Mouse (Mus musculus) liver, embryonic 13.5 days (tissue): ENCODE measurements around the gene Mr1. TPM values are rescaled to one million over a fixed set of nuclear protein-coding genes. Genes with fewer than 3 reads are reported as not detected.

Source experiments
- ATAC-seq: fragments of 200-750 bp; cut with Nextera tagmentation; 2 replicates; pipeline ENCODE4 v1.8.0; 2017; ENCODE audit warnings: low read depth, mild to moderate bottlenecking, moderate number of reproducible peaks, moderate library complexity
- DNase-seq: peaks from one replicate; pipeline ENCODE4 v3.0.0; 2022
- H3K27ac ChIP-seq: fragments of 300-500 bp; sonication (generic); 2 replicates; pipeline ENCODE4 v1.5.1; 2015; ENCODE audit warnings: moderate library complexity, mild to moderate bottlenecking, inconsistent platforms
- H3K27me3 ChIP-seq: fragments of 300-500 bp; sonication (generic); 2 replicates; pipeline ENCODE4 v1.6.1; 2015; ENCODE audit warnings: mild to moderate bottlenecking, inconsistent platforms
- H3K36me3 ChIP-seq: fragments of 300-500 bp; sonication (generic); 2 replicates; pipeline ENCODE4 v1.6.1; 2015; ENCODE audit warnings: mild to moderate bottlenecking, inconsistent platforms
- H3K4me1 ChIP-seq: fragments of 300-500 bp; sonication (generic); replicated peaks from 2 replicates; pipeline ENCODE4 v1.6.1; 2015; ENCODE audit warnings: inconsistent platforms
- H3K4me2 ChIP-seq: fragments of 300-500 bp; sonication (generic); 2 replicates; pipeline ENCODE4 v1.6.1; 2015; ENCODE audit warnings: inconsistent platforms, mild to moderate bottlenecking, moderate library complexity
- H3K4me3 ChIP-seq: fragments of 300-500 bp; sonication (generic); replicated peaks from 2 replicates; pipeline ENCODE4 v1.5.1; 2015; ENCODE audit warnings: mild to moderate bottlenecking, inconsistent platforms
- H3K9ac ChIP-seq: fragments of 300-500 bp; sonication (generic); 2 replicates; pipeline ENCODE4 v1.6.1; 2015; ENCODE audit warnings: mild to moderate bottlenecking, inconsistent platforms
- H3K9me3 ChIP-seq: fragments of 300-500 bp; sonication (generic); replicated peaks from 2 replicates; pipeline ENCODE4 v1.6.1; 2016; ENCODE audit warnings: inconsistent platforms
- WGBS: fragments of 180-500 bp; shearing (Covaris S2); methylation state at CpG from one replicate; pipeline ENCODE4 v1.1.7; 2015; ENCODE audit not compliant: insufficient replicate concordance; 5-methylcytosine and 5-hydroxymethylcytosine counted together
- polyA plus RNA-seq: library from polyadenylated mRNA; unstranded; fragments of >200 nt; fragmentation: Nextera tagmentation; extraction: Ambion mirVana; gene quantifications from 2 replicates; pipeline ENCODE4 v1.2.1, GENCODE M21; 2015

The Mr1 gene
- polyA plus RNA-seq, 1 experiment from 2014 or later, result 0.37 TPM

- no peaks in the 10 kb centered on the region for H3K9me3 ChIP-seq
- no peak for DNase-seq
- WGBS, result 69% methylated on average over 5 of the region's 5 CpGs
- no peak overlapping the region for H3K4me2 ChIP-seq
- H3K4me3 ChIP-seq, result no peak overlapping the region
- no peaks in the 10 kb centered on the region for H3K27me3 ChIP-seq
- H3K27ac ChIP-seq, result no peak overlapping the region
- no peak overlapping the region for H3K9ac ChIP-seq
- no peaks in the 10 kb centered on the region for H3K36me3 ChIP-seq
- H3K4me1 ChIP-seq, result no peaks in the 10 kb centered on the region
- ATAC-seq, result no peak
Observed at GRCm38 (mm10) chr1:155127429-155127934, 19.1 kb downstream of the Mr1 start.

- no peak for ATAC-seq
- no peaks in the 10 kb centered on the region for H3K4me1 ChIP-seq
- no peaks in the 10 kb centered on the region for H3K27me3 ChIP-seq
- H3K4me2 ChIP-seq, result no peak overlapping the region
- no peak for DNase-seq
- no peak overlapping the region for H3K27ac ChIP-seq
- H3K4me3 ChIP-seq, result no peak overlapping the region
- no peaks in the 10 kb centered on the region for H3K36me3 ChIP-seq
- WGBS, result 64% methylated on average over 5 of the region's 5 CpGs
- H3K9ac ChIP-seq, result no peak overlapping the region
- no peaks in the 10 kb centered on the region for H3K9me3 ChIP-seq
Observed at GRCm38 (mm10) chr1:155126716-155127115, 19.9 kb downstream of the Mr1 start.

- 82% methylated on average over 5 of the region's 5 CpGs for WGBS
- H3K4me1 ChIP-seq, result no peaks in the 10 kb centered on the region
- ATAC-seq (no peak), DNase-seq (no peak)
- H3K9ac ChIP-seq, result no peak overlapping the region
- no peak overlapping the region for H3K27ac ChIP-seq
- no peaks in the 10 kb centered on the region for H3K27me3 ChIP-seq
- H3K4me3 ChIP-seq, result no peak overlapping the region
- H3K36me3 ChIP-seq, result no peaks in the 10 kb centered on the region
- no peaks in the 10 kb centered on the region for H3K9me3 ChIP-seq
- no peak overlapping the region for H3K4me2 ChIP-seq
Observed at GRCm38 (mm10) chr1:155124397-155124796, 22.2 kb downstream of the Mr1 start.

- Histone ChIP-seq H3K27ac (no peak overlapping the region), H3K36me3 (no peaks in the 10 kb centered on the region), H3K4me3 (no peak overlapping the region), H3K4me2 (no peak overlapping the region), H3K9ac (no peak overlapping the region), H3K27me3 (no peaks in the 10 kb centered on the region), H3K9me3 (no peaks in the 10 kb centered on the region), H3K4me1 (no peaks in the 10 kb centered on the region)
- WGBS, result 64% methylated on average over 21 of the region's 21 CpGs
- ATAC-seq, result no peak
- no peak for DNase-seq
Observed at GRCm38 (mm10) chr1:155121977-155122939, 24.4 kb downstream of the Mr1 start.

GRCm38 (mm10) chr1:155119719-155120118, 26.9 kb downstream of the Mr1 start:
- Histone ChIP-seq H3K9me3 (no peaks in the 10 kb centered on the region), H3K27ac (no peak overlapping the region), H3K36me3 (no peaks in the 10 kb centered on the region), H3K4me2 (no peak overlapping the region), H3K4me1 (no peaks in the 10 kb centered on the region), H3K27me3 (0 out of 2 replicates have a peak, but pooled peaks cover 3% of the 10 kb centered on the region), H3K9ac (no peak overlapping the region), H3K4me3 (no peak overlapping the region)
- no peak for DNase-seq
- 60% methylated on average over 1 of the region's 1 CpGs for WGBS
- ATAC-seq, result no peak

GRCm38 (mm10) chr1:155113946-155114345, 32.7 kb downstream of the Mr1 start:
- H3K27ac ChIP-seq, result no peak overlapping the region
- no peak overlapping the region for H3K4me3 ChIP-seq
- WGBS, result 12% methylated on average over 3 of the region's 3 CpGs
- DNase-seq (no peak), ATAC-seq (no peak)
- H3K9ac ChIP-seq, result no peak overlapping the region
- H3K9me3 ChIP-seq, result no peaks in the 10 kb centered on the region
- H3K4me2 ChIP-seq, result no peak overlapping the region
- peaks cover 17% of the 10 kb centered on the region for H3K27me3 ChIP-seq
- H3K4me1 ChIP-seq, result peaks cover 6% of the 10 kb centered on the region; the same call in 1 of the 2 replicates
- no peaks in the 10 kb centered on the region for H3K36me3 ChIP-seq

GRCm38 (mm10) chr1:155112875-155113274, 33.7 kb downstream of the Mr1 start:
- ATAC-seq (no peak), DNase-seq (no peak)
- H3K4me2 ChIP-seq, result no peak overlapping the region
- H3K4me3 ChIP-seq, result no peak overlapping the region
- no peak overlapping the region for H3K27ac ChIP-seq
- peaks cover 17% of the 10 kb centered on the region for H3K27me3 ChIP-seq
- peaks cover 8% of the 10 kb centered on the region; the same call in 1 of the 2 replicates for H3K4me1 ChIP-seq
- 63% methylated on average over 1 of the region's 1 CpGs for WGBS
- H3K9ac ChIP-seq, result no peak overlapping the region
- no peaks in the 10 kb centered on the region for H3K36me3 ChIP-seq
- H3K9me3 ChIP-seq, result no peaks in the 10 kb centered on the region

- WGBS, result 54% methylated on average over 4 of the region's 4 CpGs
- Histone ChIP-seq H3K27me3 (peaks cover 17% of the 10 kb centered on the region), H3K9me3 (no peaks in the 10 kb centered on the region), H3K4me2 (no peak overlapping the region), H3K36me3 (no peaks in the 10 kb centered on the region), H3K4me1 (peaks cover 12% of the 10 kb centered on the region; the same call in 1 of the 2 replicates), H3K4me3 (no peak overlapping the region), H3K27ac (no peak overlapping the region), H3K9ac (no peak overlapping the region)
- DNase-seq (no peak), ATAC-seq (no peak)
Observed at GRCm38 (mm10) chr1:155112118-155112517, 34.5 kb downstream of the Mr1 start.

GRCm38 (mm10) chr1:155111491-155111890, 35.1 kb downstream of the Mr1 start:
- H3K9me3 ChIP-seq, result no peaks in the 10 kb centered on the region
- no peaks in the 10 kb centered on the region for H3K36me3 ChIP-seq
- peaks cover 12% of the 10 kb centered on the region; the same call in 1 of the 2 replicates for H3K4me1 ChIP-seq
- ATAC-seq, result no peak
- H3K27me3 ChIP-seq, result peaks cover 17% of the 10 kb centered on the region
- no peak overlapping the region for H3K4me3 ChIP-seq
- WGBS, result 56% methylated on average over 6 of the region's 6 CpGs
- no peak for DNase-seq
- H3K9ac ChIP-seq, result no peak overlapping the region
- no peak overlapping the region for H3K4me2 ChIP-seq
- no peak overlapping the region for H3K27ac ChIP-seq

- Histone ChIP-seq H3K9me3 (no peaks in the 10 kb centered on the region), H3K36me3 (no peaks in the 10 kb centered on the region), H3K4me1 (peaks cover 12% of the 10 kb centered on the region; the same call in 1 of the 2 replicates), H3K9ac (no peak overlapping the region), H3K4me2 (no peak overlapping the region), H3K27me3 (peaks cover 14% of the 10 kb centered on the region), H3K27ac (no peak overlapping the region), H3K4me3 (no peak overlapping the region)
- no peak for ATAC-seq
- no peak for DNase-seq
- WGBS, result 34% methylated on average over 18 of the region's 18 CpGs
Observed at GRCm38 (mm10) chr1:155109387-155110350, 36.9 kb downstream of the Mr1 start.

GRCm38 (mm10) chr1:155108412-155108811, 38.2 kb downstream of the Mr1 start:
- H3K4me2 ChIP-seq, result no peak overlapping the region

More at GRCm38 (mm10) chr1:155108412-155108811, 38.2 kb downstream of the Mr1 start:
- Histone ChIP-seq H3K9me3 (no peaks in the 10 kb centered on the region), H3K4me3 (no peak overlapping the region), H3K9ac (no peak overlapping the region), H3K27ac (no peak overlapping the region), H3K36me3 (no peaks in the 10 kb centered on the region), H3K27me3 (peaks cover 14% of the 10 kb centered on the region), H3K4me1 (peaks cover 6% of the 10 kb centered on the region; the same call in 1 of the 2 replicates)
- WGBS, result 33% methylated on average over 4 of the region's 4 CpGs
- no peak for DNase-seq
- ATAC-seq, result peak; percentile 45
